Mouse (Mus musculus) frontal cortex, adult (tissue): ENCODE data around the gene Fzr1.

Experiments
- ATAC-seq: cut with Nextera tagmentation; 2 replicates; pipeline ENCODE4 v1.9.2; 2017; ENCODE audit warnings: mild to moderate bottlenecking, moderate library complexity, mixed read lengths; ENCODE audit not compliant: low TSS enrichment

Gene Fzr1

DNA sequence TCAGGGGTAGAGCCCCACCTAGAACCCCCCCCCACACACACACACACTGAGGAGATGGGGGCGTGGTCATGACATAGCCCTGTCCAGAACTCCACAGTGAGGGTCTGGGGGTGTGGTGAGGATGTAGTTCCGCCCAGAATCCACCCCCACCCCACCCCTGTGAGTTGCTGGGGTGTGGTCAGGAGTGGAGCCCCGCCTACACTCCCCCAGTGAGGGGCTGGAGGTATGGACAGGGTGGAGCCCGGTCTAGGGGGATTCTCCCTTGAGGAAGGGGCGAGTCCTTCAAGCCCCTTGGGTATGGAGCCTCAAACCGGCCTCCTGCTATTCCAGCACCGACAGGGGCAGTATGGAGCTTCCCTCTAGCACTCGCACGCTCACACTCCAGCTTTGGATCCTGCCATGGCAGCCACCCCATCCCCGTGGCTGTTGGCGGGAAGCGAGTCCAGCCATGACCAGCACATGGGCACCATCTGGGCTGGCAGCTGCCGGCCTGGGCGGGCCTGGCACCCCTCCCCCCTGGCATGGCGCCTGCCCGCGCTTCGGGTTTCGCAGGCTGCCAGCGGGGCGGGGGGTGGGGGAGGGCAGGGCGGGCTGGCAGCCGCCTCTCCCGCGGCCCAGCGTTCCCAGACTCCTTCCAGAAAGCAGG is 38.4 kb upstream of the Fzr1 start:
- peak; percentile 45 for ATAC-seq

DNA sequence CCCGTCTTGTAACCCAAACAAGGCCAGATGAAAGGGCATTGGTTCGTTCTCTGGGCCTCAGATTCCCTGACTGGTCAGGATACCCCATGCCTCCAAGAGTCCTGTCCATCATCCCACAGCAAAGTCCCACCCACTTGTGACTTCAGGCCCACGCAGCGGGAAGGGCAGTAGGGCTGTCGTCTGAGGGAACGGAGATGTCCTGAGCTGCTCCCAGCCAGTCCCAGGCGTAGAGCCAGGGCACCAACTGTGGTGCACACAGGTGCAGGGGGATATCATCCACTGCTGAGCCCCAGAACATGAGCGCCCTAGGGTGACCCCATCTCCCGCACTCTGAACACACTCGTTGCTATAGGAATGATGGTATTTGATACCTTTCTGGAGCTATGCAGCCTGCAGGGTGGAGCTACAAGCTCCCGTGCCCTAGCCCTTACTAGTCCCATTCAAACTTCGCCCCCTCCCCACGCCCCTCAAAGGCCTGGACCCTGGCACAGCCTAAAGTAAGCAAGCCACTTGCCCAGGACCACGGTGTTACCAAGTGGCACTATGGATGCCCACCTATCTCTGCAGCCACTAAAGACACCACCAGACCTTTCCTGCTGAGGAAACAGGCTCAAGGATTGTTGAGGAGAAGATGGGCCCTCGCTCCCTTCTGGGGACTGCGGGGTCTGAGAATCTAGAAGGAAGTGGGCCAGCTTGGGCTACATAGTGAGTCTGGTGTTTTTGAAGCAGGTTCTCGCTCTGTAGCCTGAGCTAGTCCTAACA is 37.4 kb upstream of the Fzr1 start:
- ATAC-seq = no peak

DNA sequence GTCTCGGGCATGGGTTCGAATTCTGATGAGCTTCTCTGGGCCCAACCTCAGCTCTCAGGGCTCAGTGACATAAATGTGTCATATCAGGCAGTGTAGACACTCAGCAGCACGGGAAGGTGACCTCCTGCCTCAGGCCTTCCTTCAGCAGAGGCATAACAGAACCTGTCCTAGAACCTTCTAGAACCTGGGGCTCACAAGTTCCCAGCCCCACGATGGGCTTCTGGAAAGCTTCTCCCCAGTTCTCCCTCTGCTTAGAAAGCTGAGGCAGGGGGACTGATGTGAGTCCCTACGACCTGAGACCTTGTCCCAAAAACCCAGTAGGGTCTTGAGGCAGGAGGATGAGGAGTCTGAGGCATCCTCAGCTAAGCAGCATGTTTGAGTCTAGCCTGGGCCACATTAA is 36.8 kb upstream of the Fzr1 start:
- no peak for ATAC-seq

DNA sequence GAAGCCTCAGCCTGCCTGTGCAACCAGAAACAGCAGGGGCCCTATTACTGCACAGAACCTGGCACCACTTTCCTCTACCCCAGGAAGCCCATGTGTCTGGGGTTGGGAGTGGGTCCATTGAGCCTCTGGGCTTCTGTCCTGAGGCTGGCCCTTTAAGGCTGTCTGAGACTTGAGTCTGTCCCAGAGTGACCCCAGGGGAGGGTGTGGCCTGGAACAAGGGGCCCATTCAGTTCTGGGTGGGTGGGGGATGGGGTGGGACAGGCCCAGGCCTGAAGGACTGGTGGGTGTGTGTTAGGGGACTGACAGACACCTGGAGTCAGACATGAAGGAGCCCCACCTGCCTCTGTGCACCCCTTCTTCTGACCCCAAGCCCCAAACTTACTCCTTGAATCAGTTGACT is 36.4 kb upstream of the Fzr1 start:
- no peak for ATAC-seq

DNA sequence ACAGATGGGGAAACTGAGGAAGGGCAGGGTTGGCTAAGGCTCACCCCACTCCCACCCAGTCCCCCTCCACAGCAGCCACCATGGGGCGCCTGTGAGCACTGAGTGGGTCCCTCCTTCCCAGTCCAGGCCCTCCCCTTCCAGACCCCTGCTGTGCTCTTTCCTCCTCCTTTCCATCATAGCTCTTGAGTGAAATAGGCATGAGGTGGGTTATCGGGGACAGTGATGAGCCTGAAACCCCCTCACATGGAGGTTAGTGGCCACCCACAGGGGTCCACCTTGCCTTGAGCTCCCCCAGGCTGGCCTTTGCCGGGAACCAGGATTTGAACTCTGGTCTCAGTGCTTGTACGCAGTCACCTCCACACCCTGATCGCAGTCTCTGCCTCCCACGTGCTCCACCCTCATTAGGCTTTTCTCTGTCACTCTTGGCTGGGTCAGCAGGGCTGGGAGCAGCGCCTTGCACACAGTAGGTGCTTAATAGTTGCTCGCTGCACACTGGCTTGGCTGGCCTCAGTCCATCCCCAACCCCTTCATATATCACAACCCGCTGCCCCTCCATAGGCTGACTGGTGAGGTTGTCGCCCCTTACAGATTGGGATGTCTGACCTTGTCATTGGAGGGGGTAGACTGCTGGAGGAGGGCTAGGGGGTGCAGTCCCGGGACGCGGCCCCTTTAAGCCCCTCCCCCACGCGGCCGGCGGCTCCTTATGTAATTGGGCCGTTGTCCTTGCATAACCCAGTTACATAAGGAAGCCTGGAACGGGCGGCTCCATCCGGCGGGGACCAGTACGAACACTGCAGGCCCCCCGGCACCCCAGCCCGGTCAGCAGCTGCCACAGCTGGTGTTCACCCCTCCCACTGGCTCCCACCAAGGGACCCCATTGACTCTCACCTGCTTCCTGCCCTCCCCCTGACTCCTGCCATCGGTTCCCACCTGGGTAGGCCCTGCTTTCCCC is 35.3 kb upstream of the Fzr1 start:
- ATAC-seq = 0 out of 2 replicates have a peak, but pooled peaks have one; percentile 10

DNA sequence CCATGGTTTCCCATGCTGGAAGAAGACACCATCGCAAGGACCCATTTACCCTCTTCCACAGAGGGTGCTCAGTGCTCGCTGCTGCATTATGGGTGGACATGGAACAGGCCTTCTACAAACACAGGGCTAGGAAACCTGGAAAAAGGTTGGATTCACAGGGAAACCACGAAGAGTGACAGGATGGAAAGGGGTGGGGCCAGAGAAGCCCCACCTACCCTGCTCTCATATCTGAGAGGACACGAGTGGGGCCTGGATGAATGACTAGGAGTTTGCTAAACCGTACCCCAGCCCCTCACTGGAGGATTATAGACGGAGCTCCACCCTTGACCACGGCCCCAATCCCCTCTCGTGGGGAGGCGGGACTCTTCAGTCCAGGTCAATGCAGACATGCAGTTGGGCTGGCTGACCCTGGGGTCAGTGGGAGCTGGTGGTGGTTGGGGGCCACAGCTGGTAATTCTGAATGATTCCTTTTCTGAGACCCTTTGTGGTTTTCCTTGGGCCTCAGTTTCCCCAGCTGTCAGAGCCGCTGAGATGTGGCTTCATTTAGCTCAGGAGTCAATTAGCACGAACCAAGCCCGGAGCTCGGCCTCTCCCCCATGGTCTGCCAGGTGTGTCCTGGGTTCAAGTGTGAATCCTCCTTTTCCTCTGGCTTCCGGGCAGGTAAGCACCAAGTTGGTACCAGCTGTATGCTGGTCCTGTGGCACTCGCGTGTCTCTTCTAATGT is 34.4 kb upstream of the Fzr1 start:
- no peak for ATAC-seq

DNA sequence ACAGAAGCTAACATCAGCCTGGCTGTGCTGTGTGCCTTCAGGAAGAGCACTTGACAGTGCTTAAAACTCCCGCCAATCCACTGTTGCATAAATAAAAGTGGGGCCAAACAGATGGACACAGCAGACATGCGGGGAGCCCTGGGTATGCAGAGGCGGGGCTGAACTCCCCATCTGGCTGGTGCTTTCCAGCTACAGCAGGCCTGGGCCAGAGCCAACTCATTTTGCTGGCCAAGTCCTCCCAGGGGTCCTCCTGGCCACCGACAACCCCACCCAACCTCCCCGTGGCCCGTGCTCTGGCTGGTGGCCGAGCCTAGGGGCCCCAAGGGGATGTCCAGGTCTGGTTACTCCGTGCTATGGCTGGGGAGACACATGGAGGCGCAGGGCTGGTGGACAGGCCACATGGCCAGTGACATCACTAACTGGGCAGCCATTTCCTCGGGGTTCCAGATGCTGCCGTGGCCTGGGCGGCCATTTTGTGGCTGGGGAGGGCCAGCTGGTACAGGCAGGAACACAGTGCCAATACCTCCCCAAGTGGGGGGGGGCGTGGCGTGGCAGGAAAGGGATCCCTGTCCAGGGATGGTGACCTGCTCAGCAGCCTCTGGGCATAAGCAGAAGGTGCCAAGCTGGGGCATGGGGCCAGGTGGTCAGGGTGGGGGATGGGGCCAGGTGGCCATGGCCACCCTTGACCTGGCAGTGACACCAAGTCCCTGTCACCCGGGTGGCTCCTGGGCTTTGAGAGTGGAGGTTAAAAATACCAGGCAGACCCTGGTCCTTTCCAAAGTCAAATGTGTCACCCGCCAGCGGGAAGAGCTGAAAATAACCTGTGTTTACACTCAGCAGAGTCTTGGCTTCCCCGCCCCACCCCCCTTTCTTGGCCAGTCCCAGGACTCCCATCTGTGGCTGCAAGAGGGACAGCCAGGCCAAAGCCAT is 33.4 kb upstream of the Fzr1 start:
- ATAC-seq = peak; percentile 18; the same call in 1 of the 2 replicates

DNA sequence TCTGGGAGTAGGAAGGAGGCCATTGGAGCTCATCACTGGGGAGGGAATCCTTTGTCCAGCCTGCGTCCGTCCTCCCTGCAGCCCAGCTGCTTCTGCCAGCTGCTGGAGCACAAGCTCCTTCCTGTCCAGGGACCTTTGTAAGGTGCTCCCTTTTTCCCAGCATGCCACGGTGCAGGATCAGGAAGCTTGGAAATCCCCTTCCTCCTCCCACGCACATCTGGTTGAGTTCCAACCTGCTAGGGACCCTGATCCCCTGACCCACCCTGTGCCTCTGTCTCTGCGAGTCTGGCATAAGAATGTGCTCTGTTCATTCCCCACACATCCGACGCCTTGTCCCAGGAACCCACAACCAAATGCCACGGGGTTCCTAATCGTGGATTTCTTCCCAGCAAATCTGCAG is 32.7 kb upstream of the Fzr1 start:
- ATAC-seq = no peak

DNA sequence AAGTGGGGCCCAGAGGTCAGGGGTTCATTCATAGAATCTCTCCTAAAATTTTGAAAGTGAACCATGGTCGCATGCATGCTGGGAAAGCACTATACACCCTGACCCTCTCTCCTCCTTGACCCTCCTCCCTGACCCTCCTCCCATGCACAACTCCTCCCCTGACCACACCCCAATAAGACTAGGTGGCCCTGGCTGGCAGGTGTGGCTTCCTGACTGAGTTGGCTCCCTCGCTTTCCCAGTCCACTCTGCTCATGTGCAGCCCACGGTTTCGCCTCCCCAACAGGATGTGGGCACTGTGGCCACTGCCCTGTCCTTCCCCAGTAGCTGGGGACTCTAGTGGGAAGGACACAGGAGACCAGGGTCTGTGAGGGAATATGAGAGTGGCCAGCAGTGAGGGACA is 32.0 kb upstream of the Fzr1 start:
- ATAC-seq = no peak

DNA sequence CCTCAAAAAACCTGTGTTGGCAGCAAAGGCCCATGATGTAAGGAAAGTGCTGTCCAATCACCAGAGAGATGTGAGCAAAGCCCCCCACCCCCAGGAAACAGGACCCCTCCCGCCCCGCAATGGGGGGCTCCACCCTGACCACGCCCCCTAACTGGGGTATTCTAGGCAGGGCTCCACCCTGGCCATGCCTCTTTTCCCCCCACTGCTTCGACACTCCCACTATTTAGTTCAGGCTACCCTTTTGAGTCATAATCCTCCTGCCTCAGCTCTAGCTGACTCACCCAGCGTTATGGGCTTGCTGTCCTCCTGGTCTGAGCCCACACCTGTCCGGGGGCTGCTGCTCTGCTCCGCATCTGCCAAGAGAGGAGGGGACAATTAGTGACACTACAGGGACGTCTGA is 31.0 kb upstream of the Fzr1 start:
- ATAC-seq = no peak

DNA sequence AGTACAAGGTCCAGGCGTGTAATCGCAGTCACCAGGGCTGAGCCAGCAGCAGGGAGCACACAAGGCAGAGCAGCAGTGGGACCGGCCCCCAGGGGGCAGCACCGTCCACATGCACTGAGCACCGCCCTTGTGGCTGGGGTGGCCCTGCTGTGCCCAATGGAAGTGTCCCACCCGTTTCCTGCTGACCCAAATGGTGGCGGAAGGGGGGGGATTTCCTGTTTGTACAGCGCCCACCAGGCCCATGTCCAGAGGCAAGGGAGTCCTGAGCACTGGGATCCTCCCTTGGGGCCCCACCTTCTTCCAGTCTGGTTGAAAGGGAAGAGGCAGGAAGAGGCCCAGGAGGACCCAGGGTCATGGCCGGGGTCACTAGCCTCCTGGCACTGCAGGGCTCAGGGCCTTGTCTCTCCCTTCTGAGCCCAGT is 30.6 kb upstream of the Fzr1 start:
- ATAC-seq = no peak

DNA sequence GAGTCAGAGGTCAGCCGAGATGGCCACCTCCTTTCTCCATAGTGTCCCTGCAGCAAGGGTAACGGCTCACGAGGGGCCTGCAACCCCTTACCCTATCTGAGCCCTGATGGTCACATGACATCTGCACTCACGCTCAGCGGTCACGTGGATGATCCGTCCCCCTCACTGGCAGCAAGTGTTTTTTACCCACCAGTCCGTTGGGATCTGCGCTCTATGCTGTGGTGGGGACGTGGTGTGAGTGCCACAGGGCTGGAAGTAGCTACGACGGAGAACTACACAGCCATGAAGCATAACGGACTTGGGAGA is 30.1 kb upstream of the Fzr1 start:
- ATAC-seq = no peak

DNA sequence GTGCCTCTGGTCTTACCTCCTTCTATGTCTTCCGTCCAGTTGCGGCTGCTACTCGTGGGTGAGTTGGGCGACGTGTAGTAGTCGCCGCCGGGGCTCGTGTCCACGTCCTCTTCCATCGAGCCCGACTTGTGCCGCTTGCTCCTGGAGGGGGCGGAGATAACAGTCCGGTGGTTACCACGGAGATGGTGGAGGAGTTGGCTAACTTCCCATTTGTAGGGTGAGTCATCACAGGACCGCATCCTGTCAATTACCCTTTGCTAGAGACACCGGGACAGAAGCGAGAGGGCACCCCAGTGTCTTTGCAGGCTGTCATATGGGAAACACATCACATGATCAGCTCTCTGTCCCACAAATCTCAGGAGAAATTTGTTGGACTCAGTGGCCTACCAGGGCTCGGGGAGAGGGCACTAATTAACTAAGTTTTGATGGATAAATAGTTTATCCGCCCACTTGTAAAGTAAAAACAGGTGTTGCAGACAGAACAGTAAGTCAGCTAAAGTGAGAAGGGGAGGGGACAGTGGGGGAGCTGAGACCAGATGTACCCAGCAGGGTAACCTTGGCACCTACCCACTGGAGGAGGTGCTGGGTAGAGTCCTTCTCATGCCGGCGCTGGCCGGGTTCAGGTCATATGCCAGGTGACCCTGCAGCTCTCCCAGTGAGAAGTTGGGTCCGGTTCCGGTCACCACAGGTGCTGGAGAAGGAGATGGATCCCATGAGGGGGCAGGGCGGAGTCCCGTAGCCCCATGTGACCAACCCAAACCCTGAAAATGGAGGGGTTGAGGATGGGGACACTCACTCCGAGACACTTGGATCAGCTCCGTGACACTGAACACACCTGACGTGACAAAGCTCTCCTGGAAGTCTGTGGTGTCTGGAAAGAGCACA is 29.5 kb upstream of the Fzr1 start:
- ATAC-seq = peak; percentile 10

DNA sequence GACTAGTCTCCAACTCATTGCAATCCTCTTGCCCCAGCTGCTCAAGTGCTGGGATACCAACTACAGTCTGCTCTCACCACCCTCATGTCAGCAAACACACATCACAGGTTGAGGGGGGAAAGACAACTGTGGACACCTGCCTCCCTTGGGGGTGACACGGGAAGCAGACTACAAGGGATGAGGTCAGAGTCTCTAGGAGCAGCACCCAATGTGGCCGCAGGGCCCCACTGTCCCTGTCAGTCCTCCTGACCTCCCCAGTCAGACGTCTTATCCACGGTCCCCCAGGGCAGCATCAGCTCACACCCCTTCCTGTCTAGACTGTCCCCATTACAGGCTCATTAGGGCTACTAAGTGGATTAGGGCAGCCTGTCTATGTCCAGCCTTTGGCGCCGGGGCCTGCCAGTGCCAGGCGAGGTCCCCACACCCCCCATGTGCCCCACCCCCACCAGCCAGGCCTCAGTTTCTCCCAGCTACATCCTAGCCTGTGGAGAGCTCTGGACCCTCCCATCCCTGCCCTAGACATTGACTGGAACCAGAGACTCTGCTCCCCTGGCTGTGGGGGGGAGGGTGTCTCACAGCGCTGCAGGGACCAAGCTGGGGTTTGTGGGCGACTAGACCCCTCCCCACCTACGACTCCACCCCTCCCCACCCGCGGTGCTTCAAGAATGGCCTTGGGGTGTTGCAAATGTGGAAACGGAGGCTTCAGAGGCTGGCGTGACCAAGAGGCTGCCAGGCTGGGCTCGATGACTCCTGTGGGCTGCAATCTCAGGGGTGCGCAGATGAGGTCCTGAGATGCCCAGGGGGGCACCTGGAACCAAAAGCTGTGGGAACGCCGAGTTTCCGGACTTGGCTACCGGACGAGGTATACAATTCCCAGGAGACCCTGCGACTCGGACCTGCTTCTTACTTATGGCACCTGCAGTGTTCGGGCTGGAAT is 28.5 kb upstream of the Fzr1 start:
- no peak for ATAC-seq

DNA sequence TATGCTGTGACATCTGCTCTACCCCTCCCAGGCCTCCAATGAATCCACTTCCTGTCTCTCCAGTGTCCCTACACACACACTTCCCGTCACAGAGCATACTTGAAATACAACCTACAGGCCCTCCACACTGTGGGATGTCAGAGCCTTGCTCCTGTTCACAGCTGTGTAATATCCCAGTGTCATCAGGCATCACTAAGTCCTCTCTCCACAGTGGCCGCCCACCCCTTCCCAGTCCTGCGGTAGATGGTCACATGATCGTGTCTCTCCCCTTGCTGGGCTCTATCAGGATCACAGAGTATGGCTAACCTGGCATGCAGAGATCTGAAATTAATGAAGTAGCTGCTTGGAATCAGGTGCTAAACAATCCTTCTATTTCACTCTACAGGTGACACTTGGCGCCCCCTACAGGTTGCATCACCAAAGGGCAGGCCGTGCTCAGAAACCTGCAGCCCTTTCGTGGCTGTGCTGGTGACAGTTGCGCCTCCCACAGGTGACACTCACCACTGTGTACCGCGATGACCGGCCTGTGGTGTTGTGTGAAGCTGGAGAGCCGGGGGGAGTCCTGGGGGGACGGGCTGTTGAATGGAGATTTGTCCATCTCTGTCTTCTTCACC is 27.4 kb upstream of the Fzr1 start:
- ATAC-seq = no peak

DNA sequence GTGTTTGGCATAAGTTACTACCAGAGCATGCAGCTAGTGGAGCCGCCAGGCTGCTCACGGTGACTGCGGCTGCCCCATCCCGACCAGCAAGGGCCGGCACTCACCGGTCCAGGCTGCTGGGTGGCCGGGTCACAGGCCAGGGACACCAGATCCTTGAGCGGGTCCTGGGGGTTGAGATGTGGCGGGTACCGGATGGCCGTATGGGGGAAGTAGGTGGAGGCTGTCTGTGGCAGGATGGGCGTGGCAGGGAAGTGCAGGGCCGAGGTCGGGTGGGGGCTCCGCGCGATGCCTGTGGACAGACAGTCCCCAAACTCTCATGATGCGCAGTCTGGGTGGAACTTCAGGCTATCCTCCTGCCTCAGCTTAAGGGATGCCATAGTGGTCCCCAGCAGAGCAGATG is 26.4 kb upstream of the Fzr1 start:
- ATAC-seq = no peak

DNA sequence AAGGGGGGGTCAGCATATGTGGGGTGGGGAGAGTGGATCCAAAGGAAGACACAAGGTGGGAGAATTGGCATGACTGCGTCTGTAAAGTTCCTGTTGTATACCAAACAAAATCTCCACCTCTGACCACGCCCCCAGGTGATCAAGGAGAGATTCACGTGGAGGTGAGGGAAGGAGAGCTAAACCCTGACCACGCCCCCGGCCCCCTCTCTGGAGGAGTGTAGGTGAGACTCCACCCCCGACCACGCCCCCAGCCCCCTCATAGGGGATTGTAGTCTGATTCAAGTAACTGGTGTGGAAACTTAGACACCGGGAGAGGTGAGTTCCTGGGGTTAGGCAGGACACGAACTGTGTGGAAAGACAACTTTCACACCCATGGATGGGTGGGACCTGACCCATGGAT is 25.8 kb upstream of the Fzr1 start:
- no peak for ATAC-seq

DNA sequence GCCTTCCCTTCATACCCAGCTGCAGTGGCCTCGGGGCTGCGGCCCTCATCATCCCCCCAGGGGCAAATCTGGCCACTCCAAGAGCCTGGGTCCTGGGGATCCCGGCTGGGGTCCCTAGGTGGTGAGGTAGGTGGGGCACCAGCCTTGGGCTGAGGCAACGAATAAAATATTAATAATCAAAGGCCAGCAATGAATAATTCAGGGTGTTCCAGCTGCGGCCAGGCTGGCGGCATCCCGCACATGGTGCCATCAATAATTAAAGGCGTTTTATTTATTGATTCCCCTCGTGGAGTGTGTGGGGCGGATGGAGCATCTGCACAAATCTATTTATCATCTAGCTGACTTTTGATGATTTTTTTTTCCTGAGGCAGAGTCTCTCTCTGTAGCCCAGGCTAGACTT is 25.2 kb upstream of the Fzr1 start:
- ATAC-seq = no peak
